In genomic region chr12:13461558-13462153, GRCm38 (mm10) we compare ENCODE assay signal across 16 mouse cellular contexts.
A peak's percentile ranks its signal among the peaks of the same experiment; 100 is the strongest.
DNase-seq lines count a peak whose midpoint lies in the region; ATAC-seq and TF ChIP-seq lines count a peak whose summit lies in the region.
"Had no signal": no experiment of that assay in that cellular context is flagged by ENCODE, and none has a peak within 500 bp of the region (broad histone marks: within the 10 kb centered on the region; RNA-seq: fewer than 3 reads in every experiment).

No protein-coding gene starts in this region.

- ATAC-seq in forebrain, embryonic 13.5 days, result peak; percentile 41; the same call in 1 of the 2 replicates
- no peak for ATAC-seq in forebrain, embryonic 16.5 days
- ATAC-seq in midbrain, embryonic 13.5 days, result 0 out of 2 replicates have a peak, but pooled peaks have one; percentile 38
- ATAC-seq in midbrain, embryonic 11.5 days (ENCODE audit: low FRiP score), result no peak

- H3K4me1 ChIP-seq in forebrain, embryonic 13.5 days, result no peaks in the 10 kb centered on the region
- no peaks in the 10 kb centered on the region for H3K4me1 ChIP-seq in forebrain, embryonic 16.5 days (replicated peaks; ENCODE audit: control insufficient read depth, insufficient read depth, low read length)
- peaks cover 12% of the 10 kb centered on the region for H3K4me1 ChIP-seq in midbrain, embryonic 13.5 days (replicated peaks)
- no peaks in the 10 kb centered on the region for H3K4me1 ChIP-seq in midbrain, embryonic 11.5 days (ENCODE audit: control insufficient read depth, insufficient read depth, low read length)
- H3K4me1 ChIP-seq in cortical plate, adult 2 months (ENCODE audit: control insufficient read depth, insufficient read depth, low read length), result peaks cover 5% of the 10 kb centered on the region; the same call in 1 of the 2 replicates
- H3K4me1 ChIP-seq: liver, embryonic 15.5 days had no signal

- no peak overlapping the region for H3K9ac ChIP-seq in forebrain, embryonic 13.5 days
- H3K9ac ChIP-seq in forebrain, embryonic 16.5 days (replicated peaks; ENCODE audit: low read depth, low read length), result no peak overlapping the region
- no peak overlapping the region for H3K9ac ChIP-seq in midbrain, embryonic 13.5 days (replicated peaks)
- H3K9ac ChIP-seq in midbrain, embryonic 11.5 days (ENCODE audit: low read length), result no peak overlapping the region
- H3K9ac ChIP-seq: limb, embryonic 12.5 days; liver, embryonic 15.5 days had no signal

- no peak overlapping the region for H3K27ac ChIP-seq in forebrain, embryonic 13.5 days
- H3K27ac ChIP-seq in forebrain, embryonic 16.5 days (ENCODE audit: low read length), result no peak overlapping the region
- H3K27ac ChIP-seq in midbrain, embryonic 13.5 days, result peak overlapping the region; percentile 37; the same call in 1 of the 2 replicates
- H3K27ac ChIP-seq in midbrain, embryonic 11.5 days (ENCODE audit: low read depth, low read length), result no peak overlapping the region
- H3K27ac ChIP-seq in cortical plate, adult 2 months (ENCODE audit: insufficient read depth, low read length), result peak overlapping the region; percentile 74; the same call in 1 of the 2 replicates
- H3K27ac ChIP-seq: liver, embryonic 15.5 days had no signal

- no peak overlapping the region for H3K4me2 ChIP-seq in forebrain, embryonic 13.5 days
- no peak overlapping the region for H3K4me2 ChIP-seq in forebrain, embryonic 16.5 days (ENCODE audit: low read length)
- no peak overlapping the region for H3K4me2 ChIP-seq in midbrain, embryonic 13.5 days (replicated peaks)
- no peak overlapping the region for H3K4me2 ChIP-seq in midbrain, embryonic 11.5 days
- H3K4me2 ChIP-seq: limb, embryonic 12.5 days; liver, embryonic 15.5 days had no signal

- H3K9me3 ChIP-seq in forebrain, embryonic 13.5 days (replicated peaks), result no peaks in the 10 kb centered on the region
- no peaks in the 10 kb centered on the region for H3K9me3 ChIP-seq in forebrain, embryonic 16.5 days (ENCODE audit: control insufficient read depth, low read length)
- H3K9me3 ChIP-seq in midbrain, embryonic 13.5 days, result no peaks in the 10 kb centered on the region
- no peaks in the 10 kb centered on the region for H3K9me3 ChIP-seq in midbrain, embryonic 11.5 days (ENCODE audit: control insufficient read depth, low read length)
- H3K9me3 ChIP-seq: limb, embryonic 12.5 days; liver, embryonic 15.5 days had no signal

- DNase-seq in midbrain, embryonic 11.5 days (ENCODE audit: low spot score, missing footprints), result no peak
- peak; percentile 17 for DNase-seq in telencephalon, adult 2 months (ENCODE audit: low read depth, low spot score)
- no peak for DNase-seq in spleen, postnatal 10 days (ENCODE audit: low spot score in 2 of 2)
- DNase-seq: B cell, adult 2 months; cerebellum, postnatal 10 days; heart, postnatal 14 days; kidney, adult 18-20 months; kidney, postnatal 4 days; lung, postnatal 14 days; thymus, postnatal 4 days had no signal

- no peak overlapping the region for H3K4me3 ChIP-seq in forebrain, embryonic 13.5 days
- no peak overlapping the region for H3K4me3 ChIP-seq in forebrain, embryonic 16.5 days (replicated peaks; ENCODE audit: low read length)
- no peak overlapping the region for H3K4me3 ChIP-seq in midbrain, embryonic 13.5 days (replicated peaks)
- no peak overlapping the region for H3K4me3 ChIP-seq in midbrain, embryonic 11.5 days (ENCODE audit: low read depth, low read length)
- no peak overlapping the region for H3K4me3 ChIP-seq in cortical plate, adult 2 months (ENCODE audit: insufficient read depth, low read length)
- H3K4me3 ChIP-seq: limb, embryonic 12.5 days; liver, embryonic 15.5 days had no signal

- no peaks in the 10 kb centered on the region for H3K36me3 ChIP-seq in forebrain, embryonic 13.5 days (ENCODE audit: poor library complexity, severe bottlenecking)
- no peaks in the 10 kb centered on the region for H3K36me3 ChIP-seq in forebrain, embryonic 16.5 days (ENCODE audit: control insufficient read depth, insufficient read depth)
- peaks cover 4% of the 10 kb centered on the region; the same call in 1 of the 2 replicates for H3K36me3 ChIP-seq in midbrain, embryonic 13.5 days
- no peaks in the 10 kb centered on the region for H3K36me3 ChIP-seq in midbrain, embryonic 11.5 days (ENCODE audit: control insufficient read depth, insufficient read depth, low read length)
- H3K36me3 ChIP-seq: limb, embryonic 12.5 days; liver, embryonic 15.5 days had no signal

- WGBS in forebrain, embryonic 13.5 days, result 82% methylated on average over 9 of the region's 9 CpGs
- whole genome bisulfite sequencing in forebrain, embryonic 16.5 days, result 80% methylated on average over 9 of the region's 9 CpGs
- whole genome bisulfite sequencing in midbrain, embryonic 13.5 days, result 63% methylated on average over 9 of the region's 9 CpGs
- WGBS in midbrain, embryonic 11.5 days, result 70% methylated on average over 9 of the region's 9 CpGs

- H3K27me3 ChIP-seq in forebrain, embryonic 13.5 days, result no peaks in the 10 kb centered on the region
- no peaks in the 10 kb centered on the region for H3K27me3 ChIP-seq in forebrain, embryonic 16.5 days (replicated peaks; ENCODE audit: control insufficient read depth, insufficient read depth, low read length)
- H3K27me3 ChIP-seq in midbrain, embryonic 13.5 days, result no peaks in the 10 kb centered on the region
- H3K27me3 ChIP-seq in midbrain, embryonic 11.5 days (ENCODE audit: control insufficient read depth, insufficient read depth, low read length), result no peaks in the 10 kb centered on the region
- H3K27me3 ChIP-seq: limb, embryonic 12.5 days; liver, embryonic 15.5 days had no signal

- TF ChIP-seq POLR2A in cortical plate, adult 2 months (IDR thresholded peaks at IDR 0.05; ENCODE audit: extremely low read depth, insufficient read depth, low read length), result no peak

- no peak for TF ChIP-seq CTCF in cortical plate, adult 2 months (IDR thresholded peaks at IDR 0.05; ENCODE audit: extremely low read depth, insufficient read depth, low read length)

Comparison
In these comparisons a context has a peak if more than half of its experiments do, and no peak if none do; other contexts are left out.
1. ATAC-seq: peak in forebrain, embryonic 13.5 days (single experiment) and midbrain, embryonic 13.5 days (single experiment); none in forebrain, embryonic 16.5 days (single experiment) and midbrain, embryonic 11.5 days (single experiment).
2. H3K27ac ChIP-seq: peak in midbrain, embryonic 13.5 days (single experiment) and cortical plate, adult 2 months (single experiment); none in forebrain, embryonic 13.5 days (single experiment), forebrain, embryonic 16.5 days (single experiment) and midbrain, embryonic 11.5 days (single experiment).